Mouse (Mus musculus) frontal cortex, adult 2 months (tissue): ENCODE measurements around the gene Spdef. TPM values are rescaled to one million over a fixed set of nuclear protein-coding genes. Genes with fewer than 3 reads are reported as not detected.

Source experiments
- DNase-seq, 2 experiments: peaks; one replicate each; pipeline ENCODE4 v3.0.0; 2022; ENCODE audit warnings: low spot score in 1 of 2; ENCODE audit errors: extremely low spot score in 1 of 2
- polyA plus RNA-seq: library from polyadenylated mRNA; depleted of rRNA; stranded (reverse); fragments of >200 nt; gene quantifications from 2 replicates; pipeline ENCODE4 v1.2.3, GENCODE M21; 2012; rRNA removed

Gene Spdef
- polyA plus RNA-seq: 0.80 and 0.95 TPM in 2 replicates

GRCm38 (mm10) chr17:27728770-27729169, at the start of gene Spdef:
Gene Spdef, minus strand, starts transcription at chr17:27728955.
- DNase-seq: no peak

GRCm38 (mm10) chr17:27777823-27778222, 49.1 kb upstream of the Spdef start:
- DNase-seq: no peak

GRCm38 (mm10) chr17:27774198-27774597, 45.4 kb upstream of the Spdef start:
- no peak for DNase-seq

GRCm38 (mm10) chr17:27771616-27772015, 42.9 kb upstream of the Spdef start:
- DNase-seq: peak in 1 of 2 experiments; percentile 42

GRCm38 (mm10) chr17:27768817-27769542, 40.2 kb upstream of the Spdef start:
- DNase-seq: peak in 1 of 2 experiments; percentile 88

- DNase-seq: no peak
These were observed 38.8 kb upstream of the Spdef start for GRCm38 (mm10) chr17:27767543-27767942.

- peak; percentile 24 to 46 for DNase-seq
These were observed 38.4 kb upstream of the Spdef start for GRCm38 (mm10) chr17:27767120-27767519.

- DNase-seq: no peak
These were observed 36.3 kb upstream of the Spdef start for GRCm38 (mm10) chr17:27765066-27765465.

- DNase-seq: no peak
These were observed 35.7 kb upstream of the Spdef start for GRCm38 (mm10) chr17:27764453-27764852.

- DNase-seq: peak; percentile 56 to 67
These were observed 34.1 kb upstream of the Spdef start for GRCm38 (mm10) chr17:27762884-27763283.

- DNase-seq: peak; percentile 87 to 94
These were observed 33.0 kb upstream of the Spdef start for GRCm38 (mm10) chr17:27761639-27762336.

- no peak for DNase-seq
These were observed 31.4 kb upstream of the Spdef start for GRCm38 (mm10) chr17:27760169-27760568.

- peak in 1 of 2 experiments; percentile 39 for DNase-seq
These were observed 22.8 kb upstream of the Spdef start for GRCm38 (mm10) chr17:27751314-27752202.

GRCm38 (mm10) chr17:27750451-27750942, 21.7 kb upstream of the Spdef start:
- DNase-seq: no peak

- no peak for DNase-seq
These were observed 19.4 kb upstream of the Spdef start for GRCm38 (mm10) chr17:27748123-27748522.

GRCm38 (mm10) chr17:27746446-27746845, 17.7 kb upstream of the Spdef start:
- DNase-seq: no peak

GRCm38 (mm10) chr17:27740961-27741360, 12.2 kb upstream of the Spdef start:
- DNase-seq: no peak

GRCm38 (mm10) chr17:27734344-27735073, 5.8 kb upstream of the Spdef start:
- DNase-seq: no peak

GRCm38 (mm10) chr17:27732694-27733093, 3.9 kb upstream of the Spdef start:
- DNase-seq: no peak

GRCm38 (mm10) chr17:27732152-27732551, 3.4 kb upstream of the Spdef start:
- no peak for DNase-seq
